Mouse (Mus musculus) CH12.LX (cell line): ENCODE measurements at regions not wholly inside any gene's neighbourhood (a gene's known extent, or its start where the extent isn't known, plus 50 kb on each side); places are given as distances from the start of the nearest gene placed in this dataset.

ENCODE experiments used
- CTCF ChIP-seq, 2 experiments: IDR thresholded peaks in 1 of 2; conservative IDR thresholded peaks in 1 of 2; 2 replicates each; pipeline ENCODE4 v1.5.1; 2011 to 2012; ENCODE audit warnings: low read depth in 2 of 2, low read length in 2 of 2, improper control_type of control experiment in 1 of 2, inconsistent platforms in 1 of 2, mild to moderate bottlenecking in 1 of 2, moderate library complexity in 1 of 2
- EP300 ChIP-seq: IDR thresholded peaks from 2 replicates; pipeline ENCODE4 v1.6.1; 2011; ENCODE audit warnings: low read length, improper control_type of control experiment
- MAX ChIP-seq: IDR thresholded peaks from 2 replicates; pipeline ENCODE4 v1.6.1; 2011; ENCODE audit warnings: low read length, improper control_type of control experiment
- MYC ChIP-seq: IDR thresholded peaks from 2 replicates; pipeline ENCODE4 v1.6.1; 2011; ENCODE audit warnings: low read depth, mild to moderate bottlenecking, improper control_type of control experiment, low read length
- NELFE ChIP-seq: IDR thresholded peaks from 2 replicates; pipeline ENCODE4 v1.6.1; 2011; ENCODE audit warnings: low read depth, low read length, improper control_type of control experiment
- POLR2A ChIP-seq: IDR thresholded peaks from 2 replicates; pipeline ENCODE4 v1.6.1; 2011; ENCODE audit warnings: low read depth, mild to moderate bottlenecking, improper control_type of control experiment, low read length
- RCOR1 ChIP-seq: conservative IDR thresholded peaks from 2 replicates; pipeline ENCODE4 v1.6.1; 2012; ENCODE audit warnings: low read depth, mild to moderate bottlenecking, inconsistent platforms, low read length, improper control_type of control experiment
- SIN3A ChIP-seq: IDR thresholded peaks from 2 replicates; pipeline ENCODE4 v1.6.1; 2012; ENCODE audit warnings: low read length, improper control_type of control experiment, inconsistent platforms
- TCF12 ChIP-seq: IDR thresholded peaks from 2 replicates; pipeline ENCODE4 v1.6.1; 2014; ENCODE audit warnings: low read depth, mild to moderate bottlenecking, inconsistent platforms, low read length, improper control_type of control experiment
- UBTF ChIP-seq: IDR thresholded peaks from 2 replicates; pipeline ENCODE4 v1.6.1; 2012; ENCODE audit warnings: low read depth, mild to moderate bottlenecking, inconsistent platforms, low read length, improper control_type of control experiment, moderate library complexity
- USF1 ChIP-seq: IDR thresholded peaks from 2 replicates; pipeline ENCODE4 v1.6.1; 2014; ENCODE audit warnings: low read depth, mild to moderate bottlenecking, inconsistent platforms, low read length, improper control_type of control experiment
- ZNF384 ChIP-seq: IDR thresholded peaks from 2 replicates; pipeline ENCODE4 v1.6.1; 2012; ENCODE audit warnings: low read depth, low read length, improper control_type of control experiment, inconsistent platforms

DNA sequence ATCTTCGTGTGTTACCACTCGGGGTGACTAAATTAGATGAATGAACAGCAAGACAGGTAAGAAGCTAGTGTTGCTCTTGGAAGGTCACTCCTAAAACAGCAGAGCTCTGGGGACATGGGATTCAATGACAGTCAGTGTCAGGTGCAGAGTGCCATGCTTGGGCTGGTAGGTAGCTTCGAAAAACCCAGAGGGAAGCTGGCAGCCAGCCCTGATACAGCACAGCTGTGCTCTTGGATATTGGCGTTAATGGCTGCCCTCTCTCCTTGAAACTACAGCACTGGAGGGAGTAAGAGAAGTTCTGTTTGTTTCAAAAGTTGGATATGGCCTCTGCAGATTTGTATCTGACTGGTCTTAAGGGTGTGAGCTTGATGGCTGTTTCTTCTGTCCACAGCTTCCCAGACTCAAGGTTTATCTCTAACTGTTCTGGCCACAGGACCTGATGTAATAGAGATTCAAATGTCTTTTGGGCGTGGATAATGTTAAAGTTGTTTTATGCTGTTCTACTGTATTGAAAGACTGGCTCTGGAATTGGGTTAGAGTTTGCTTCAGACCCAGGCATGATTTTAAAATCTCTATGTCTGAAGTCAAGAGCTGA lies 152.7 kb downstream of the Cand1 start:
- TF ChIP-seq EP300 = no peak
- TF ChIP-seq MYC = no peak
- TF ChIP-seq POLR2A = no peak
- no peak for TF ChIP-seq ZNF384
- TF ChIP-seq USF1 = no peak
- no peak for TF ChIP-seq CTCF (conservative IDR thresholded peaks at IDR 0.05 in 1 of 2, IDR thresholded peaks at IDR 0.05 in 1 of 2; ENCODE audit: low read depth in 2 of 2, low read length in 2 of 2)
- no peak for TF ChIP-seq RCOR1
- no peak for TF ChIP-seq UBTF
- TF ChIP-seq TCF12 = no peak
- TF ChIP-seq NELFE = no peak
- TF ChIP-seq SIN3A = no peak
- TF ChIP-seq MAX = no peak
